Mouse (Mus musculus): ENCODE measurements around the gene Abcc2.
A peak's percentile ranks its signal among the peaks of the same experiment; 100 is the strongest.

Abcc2 gene

DNA sequence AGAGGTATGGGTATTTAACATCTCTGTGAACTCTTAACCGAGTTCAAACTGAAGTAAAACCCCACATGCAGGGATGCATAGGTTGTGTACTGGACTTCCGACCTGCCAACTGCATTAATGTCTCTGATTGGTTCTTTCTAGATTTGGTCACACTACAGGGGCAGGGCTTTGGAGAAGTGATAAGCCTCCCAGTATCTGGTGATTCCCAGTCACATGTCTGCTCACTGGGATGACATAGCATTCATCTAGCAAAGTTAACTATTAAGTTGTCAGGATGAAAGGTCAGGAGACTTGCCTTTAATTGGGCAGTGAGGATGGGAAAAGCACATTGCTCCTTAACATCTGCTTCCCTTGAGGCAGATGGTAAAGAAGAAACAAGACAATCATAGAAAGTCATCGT is at the start of gene Abcc2:
Gene Abcc2, plus strand, starts transcription at position 213 of the 400 bp plus-strand sequence.
- no peak for DNase-seq

DNA sequence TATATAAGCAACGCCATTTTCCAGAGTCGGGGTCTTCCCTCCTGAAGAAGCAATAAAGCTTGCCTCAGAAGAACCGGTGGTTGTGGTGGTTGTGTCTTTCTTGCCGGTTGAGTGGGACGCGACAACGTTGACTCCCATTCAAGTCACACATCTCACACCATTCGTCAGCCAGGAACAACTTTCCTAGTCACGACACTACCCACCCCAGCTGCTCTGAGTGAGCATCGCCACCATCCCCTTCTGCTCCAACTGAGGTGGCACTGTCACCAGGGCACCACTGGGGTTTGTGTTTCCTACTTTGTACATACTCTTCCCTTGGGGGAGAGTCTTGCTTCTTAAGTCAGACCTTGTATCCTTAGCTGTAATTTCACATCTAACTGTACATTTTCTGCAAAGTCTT is 43.6 kb upstream of the Abcc2 start:
- DNase-seq, result no peak

DNA sequence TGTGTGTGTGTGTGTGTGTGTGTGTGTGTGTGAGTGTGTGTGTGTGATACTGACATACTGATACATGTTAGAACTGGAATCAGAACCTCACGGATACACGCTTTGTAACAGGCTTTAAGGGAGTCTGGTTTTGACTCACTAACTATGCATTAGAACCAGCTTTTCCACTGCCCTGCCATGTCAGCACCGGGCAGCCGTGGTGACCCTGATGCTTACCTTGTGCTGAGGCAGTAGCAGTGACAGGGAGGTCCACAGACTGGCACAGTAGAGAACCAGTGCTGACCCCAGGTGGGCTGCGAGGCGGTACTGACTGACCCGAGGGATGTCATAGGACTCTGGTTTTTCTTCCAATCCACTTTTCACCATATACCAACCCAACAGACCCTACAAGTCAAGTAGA is 38.6 kb upstream of the Abcc2 start:
- no peak for DNase-seq

GRCm38 (mm10) chr19:43745740-43746139 is 36.3 kb upstream of the Abcc2 start:
- DNase-seq, result no peak

DNA sequence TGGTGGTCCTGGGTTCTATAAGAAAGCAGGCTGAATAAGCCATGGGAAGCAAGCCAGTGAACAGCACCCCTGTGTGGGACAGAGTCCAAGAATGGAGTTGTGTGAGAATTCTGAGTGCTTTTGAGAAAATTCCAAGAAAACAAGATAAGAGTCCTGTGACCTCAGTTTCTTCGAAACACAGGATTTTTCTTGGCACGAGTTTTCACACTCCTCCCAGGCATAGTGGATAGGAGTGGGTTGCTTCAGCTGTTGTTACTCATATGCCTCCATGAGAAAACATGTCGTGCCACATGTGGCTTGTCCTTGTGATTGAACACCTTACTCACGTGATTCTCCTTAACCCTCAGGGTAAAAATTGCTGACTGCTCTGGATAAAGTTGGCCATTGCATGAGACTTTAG is 34.1 kb upstream of the Abcc2 start:
- DNase-seq, result no peak

DNA sequence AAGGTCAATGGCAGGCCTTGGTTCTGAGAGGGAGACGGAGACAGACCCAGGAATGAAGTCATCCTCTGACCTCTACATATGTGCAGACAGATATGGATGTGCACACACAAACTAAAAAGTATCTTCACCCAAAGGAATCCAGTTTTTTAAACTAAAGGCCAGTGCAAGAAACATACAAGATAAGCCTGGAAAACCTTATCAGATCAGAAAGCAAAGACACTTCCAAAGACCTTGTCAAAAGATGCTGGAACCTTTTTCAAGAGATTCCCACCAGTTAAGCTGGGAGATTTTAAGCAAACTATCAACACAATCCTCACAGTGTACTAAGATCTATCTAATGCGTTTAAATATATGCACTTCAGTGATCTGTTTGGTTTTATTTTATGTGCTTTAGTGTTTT is 32.0 kb upstream of the Abcc2 start:
- no peak for DNase-seq

DNA sequence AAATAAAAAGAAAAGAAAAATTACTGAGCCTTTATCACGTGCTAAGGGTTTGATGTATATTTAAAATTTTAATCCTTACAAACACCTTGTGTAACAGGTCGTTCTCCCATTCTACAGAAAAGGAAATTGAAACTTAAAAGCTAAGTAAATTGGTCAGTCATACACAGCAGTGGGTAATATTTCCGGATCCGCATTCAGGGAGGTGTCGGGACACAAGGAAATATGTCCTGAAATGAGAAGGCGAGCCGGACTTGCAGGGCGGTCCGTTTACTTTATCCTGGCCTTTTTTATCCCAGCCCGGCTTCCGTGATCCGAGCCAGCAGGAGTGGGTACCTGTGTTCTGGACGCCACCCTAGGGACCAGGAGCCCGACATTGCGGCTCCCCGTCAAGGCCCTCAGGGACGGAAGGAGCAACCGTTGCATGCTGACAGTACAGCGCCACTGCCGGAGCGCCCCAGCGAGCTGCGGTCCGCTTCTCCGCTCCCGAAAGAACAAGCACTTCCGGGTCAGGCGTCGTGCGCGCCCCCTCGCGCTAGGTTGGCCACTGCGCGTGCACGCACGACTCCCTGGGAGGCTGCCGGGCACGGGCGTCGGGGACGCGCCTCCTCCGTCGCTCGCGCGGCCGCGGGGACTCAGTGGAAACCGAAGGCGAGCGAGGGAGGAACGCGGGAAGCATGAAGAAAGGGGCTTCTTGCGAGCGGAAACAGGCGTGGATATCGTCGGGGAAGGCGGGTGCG is 29.3 kb upstream of the Abcc2 start, which contains the start of the genes Cutc and Cox15:
Gene Cutc, plus strand, starts transcription at position 508 of the 737 bp plus-strand sequence.
Gene Cox15, minus strand, starts transcription at position 512 of the 737 bp plus-strand sequence.
- peak; percentile 98 to 99 for DNase-seq

GRCm38 (mm10) chr19:43753226-43753835 is 28.7 kb upstream of the Abcc2 start:
- peak; percentile 92 to 95 for DNase-seq

DNA sequence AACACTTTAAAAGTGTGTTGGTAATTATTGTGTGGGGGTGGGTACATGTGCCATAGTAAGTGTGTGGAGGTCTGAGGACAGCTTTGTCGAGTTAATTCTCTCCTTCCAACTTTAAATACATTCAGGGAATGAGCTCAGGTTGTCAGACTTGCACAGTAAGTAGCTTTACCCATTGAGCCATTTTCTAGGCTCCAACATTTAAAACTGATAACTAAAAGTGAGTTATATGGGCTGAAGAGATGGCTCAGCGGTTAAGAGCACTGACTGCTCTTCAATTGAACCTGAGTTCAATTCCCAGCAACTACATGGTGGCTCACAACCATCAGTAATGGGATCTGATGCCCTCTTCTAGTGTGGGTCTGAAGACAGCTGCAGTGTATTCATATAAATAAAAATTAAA is 27.8 kb upstream of the Abcc2 start:
- no peak for DNase-seq

DNA sequence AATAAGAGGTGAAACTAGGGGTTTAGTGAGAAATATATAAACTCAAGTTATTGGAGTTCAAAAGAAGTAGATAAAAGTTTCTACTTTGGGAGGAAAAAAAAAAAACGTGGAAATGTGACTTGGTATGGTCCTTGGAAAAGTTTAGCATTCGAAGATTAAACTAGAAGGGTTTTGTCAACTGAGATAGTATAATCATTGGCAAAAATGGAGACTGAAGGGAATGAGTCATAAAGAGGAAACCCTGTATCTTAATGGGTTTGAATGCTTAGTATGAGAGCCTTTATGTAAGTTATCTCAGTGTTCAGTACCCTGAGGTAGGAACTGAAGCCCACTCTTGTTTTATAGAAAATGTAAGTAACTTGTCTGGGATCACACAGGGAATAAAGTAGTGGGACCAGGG is 27.1 kb upstream of the Abcc2 start:
- no peak for DNase-seq

DNA sequence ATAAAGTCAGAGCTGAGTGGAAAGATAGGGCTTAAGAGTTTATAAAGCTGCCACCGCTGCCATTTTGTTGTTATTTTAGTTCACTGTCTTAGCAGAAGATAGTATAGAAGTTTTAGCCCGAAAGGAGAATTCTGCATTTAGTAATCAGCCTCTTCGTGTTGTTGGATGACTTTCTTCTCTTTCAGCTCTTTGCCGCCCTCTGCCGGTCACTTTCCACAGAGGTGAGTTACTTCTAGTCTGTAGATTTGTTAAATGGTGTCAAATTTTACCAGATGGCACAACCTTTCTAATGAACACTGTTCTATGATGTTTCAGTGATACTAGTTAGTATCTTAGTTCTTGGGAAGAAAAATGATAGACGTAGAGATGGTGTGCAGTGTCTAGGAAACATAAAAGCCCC is 21.5 kb upstream of the Abcc2 start:
- DNase-seq, result peak; percentile 89 to 90

DNA sequence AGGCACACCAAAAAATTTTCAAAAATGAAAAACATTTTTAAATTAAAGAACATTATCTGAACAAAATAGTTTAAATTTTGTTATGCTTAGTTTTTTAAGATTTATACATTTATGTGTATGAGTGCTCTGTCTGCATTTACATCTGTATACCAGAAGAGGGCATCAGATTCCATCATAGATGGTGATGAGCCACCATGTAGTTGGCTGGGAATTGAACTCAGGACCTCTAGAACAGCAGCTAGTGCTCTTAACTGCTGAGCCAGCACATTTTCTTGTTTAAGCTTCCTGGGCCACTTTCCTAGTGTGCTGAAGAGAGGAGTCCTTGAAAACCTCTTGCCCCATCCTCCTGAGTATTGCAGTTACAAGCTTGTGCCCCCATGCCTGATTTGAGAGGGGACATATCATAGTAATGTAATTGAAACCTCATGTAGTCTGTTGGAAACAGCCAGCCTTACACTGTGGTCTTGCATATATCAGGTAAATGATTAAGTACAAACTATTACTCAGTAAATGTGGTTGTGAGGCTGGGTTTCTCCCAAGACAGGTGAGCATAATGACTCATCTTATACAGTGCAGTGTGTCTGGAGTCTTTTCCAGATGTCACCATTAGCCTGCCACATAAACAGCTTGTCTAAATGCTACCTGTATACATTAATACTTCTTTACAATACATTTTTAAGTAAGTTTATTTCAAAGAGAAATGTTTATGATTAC is 20.3 kb upstream of the Abcc2 start:
- DNase-seq, result no peak

DNA sequence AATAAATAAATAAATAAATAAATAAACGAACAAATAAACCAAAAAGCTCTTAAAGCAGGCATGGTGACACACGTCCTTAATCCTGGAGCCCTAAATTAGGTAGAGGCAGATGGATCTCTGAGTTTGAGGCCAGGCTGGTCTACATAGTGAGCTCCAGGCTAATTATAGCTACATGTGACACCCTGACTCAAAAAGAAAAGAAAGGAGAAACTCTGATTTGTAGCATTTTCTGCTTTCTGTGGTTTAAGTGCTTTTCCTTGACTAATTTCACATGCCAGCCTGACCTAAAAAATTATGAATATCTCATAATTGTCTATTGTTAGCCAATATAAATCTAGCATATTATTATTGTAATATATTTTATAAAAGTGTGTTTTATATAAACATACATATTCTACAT is 19.6 kb upstream of the Abcc2 start:
- no peak for DNase-seq

DNA sequence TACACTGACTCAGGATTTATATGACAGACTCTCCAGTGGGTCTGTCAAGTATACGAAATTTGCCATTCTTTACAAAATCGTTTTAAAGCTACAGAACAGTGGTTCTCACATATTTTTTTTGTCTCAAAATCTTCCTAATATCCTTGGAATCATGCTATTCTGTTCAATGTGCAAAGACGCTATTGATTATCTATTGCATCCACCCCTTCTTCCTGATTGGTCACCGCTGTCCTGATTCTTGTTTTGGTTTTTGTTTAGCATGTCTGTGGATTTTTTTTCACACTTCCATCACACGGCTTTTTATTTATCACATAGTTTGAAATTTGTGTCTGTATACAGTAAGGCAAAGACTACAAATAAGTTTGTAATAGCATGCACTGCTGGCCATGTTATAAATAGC is 15.5 kb upstream of the Abcc2 start:
- no peak for DNase-seq

DNA sequence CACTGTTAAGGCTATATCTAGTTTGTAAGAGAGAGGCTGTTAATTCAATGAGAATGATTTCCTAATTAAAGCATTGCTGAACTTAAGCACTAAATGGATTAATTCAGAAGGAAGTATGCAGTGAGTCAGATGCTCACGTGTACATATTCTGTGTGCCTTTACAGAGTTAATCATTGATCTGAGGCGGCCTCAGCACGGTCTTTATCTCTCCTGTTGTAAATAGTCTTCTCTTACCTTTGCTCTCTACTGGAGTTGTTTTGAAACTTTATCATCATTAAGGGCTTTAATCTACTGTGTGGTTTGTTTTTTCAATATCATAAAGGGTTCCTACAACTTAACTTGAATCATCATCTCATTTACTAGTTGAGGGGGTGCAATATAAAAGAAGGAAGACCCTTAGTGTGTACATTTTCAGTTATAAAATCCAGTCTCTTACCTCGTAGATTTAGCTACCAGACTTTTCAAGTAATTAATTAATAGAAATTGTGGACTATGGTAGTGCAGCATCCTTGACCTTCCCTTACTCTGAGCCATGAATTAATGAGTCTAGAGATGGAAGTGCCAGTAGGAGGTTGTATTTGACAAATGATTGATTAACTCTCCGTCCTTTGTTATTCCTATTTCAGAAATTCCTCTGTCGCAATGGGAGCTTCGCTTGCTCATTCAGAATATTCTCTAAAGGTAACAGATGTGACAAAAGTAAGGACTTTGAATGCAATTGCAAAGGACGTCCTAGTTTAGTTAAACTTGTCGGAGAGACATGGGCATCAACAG is 14.3 kb upstream of the Abcc2 start:
- no peak for DNase-seq

GRCm38 (mm10) chr19:43769366-43769960 is 12.5 kb upstream of the Abcc2 start:
- DNase-seq, result no peak

GRCm38 (mm10) chr19:43770584-43770983 is 11.4 kb upstream of the Abcc2 start:
- no peak for DNase-seq

DNA sequence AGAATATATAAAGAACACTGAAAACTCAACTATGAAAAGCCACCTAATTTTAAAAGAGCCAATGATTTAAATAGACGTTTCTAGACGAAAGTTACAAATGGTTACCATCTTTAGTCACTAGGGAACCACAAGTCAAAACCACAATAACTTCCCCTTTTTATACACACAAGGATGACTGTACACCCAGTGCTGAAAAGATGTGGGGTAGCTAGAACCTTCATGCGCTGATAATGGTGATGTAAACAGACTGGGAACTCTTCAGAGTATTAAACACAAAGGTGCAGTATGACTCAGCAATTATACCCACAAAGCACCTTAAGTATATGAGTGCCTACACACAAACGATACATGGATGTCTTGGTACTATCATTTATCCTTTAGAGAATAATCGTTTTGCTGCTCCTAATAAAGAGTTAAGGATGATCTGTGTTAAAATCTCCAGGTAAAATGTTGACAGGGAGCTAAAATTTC is 10.5 kb upstream of the Abcc2 start:
- DNase-seq, result no peak

DNA sequence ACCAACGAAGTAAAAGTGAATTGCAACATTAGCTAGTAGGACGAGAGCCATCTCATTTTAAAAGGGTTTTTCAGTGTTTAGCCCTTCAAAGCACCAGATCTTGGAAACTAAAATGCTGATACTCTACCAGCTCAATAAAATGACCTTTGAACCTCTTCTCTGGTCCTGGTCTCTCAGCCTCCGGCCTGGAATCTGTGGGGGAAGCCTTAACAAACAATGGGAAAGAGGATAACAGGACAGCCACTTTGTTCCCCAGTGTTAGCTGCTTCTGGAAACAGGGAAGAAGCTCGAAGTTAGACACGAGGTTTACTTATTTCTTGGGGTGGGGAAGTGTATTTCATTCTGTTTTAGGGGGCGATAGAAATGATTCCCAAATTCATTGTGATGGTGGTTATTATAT is 9.7 kb upstream of the Abcc2 start:
- no peak for DNase-seq

GRCm38 (mm10) chr19:43775433-43775832 is 6.6 kb upstream of the Abcc2 start:
- DNase-seq, result no peak

GRCm38 (mm10) chr19:43776561-43776960 is 5.4 kb upstream of the Abcc2 start:
- DNase-seq, result no peak

DNA sequence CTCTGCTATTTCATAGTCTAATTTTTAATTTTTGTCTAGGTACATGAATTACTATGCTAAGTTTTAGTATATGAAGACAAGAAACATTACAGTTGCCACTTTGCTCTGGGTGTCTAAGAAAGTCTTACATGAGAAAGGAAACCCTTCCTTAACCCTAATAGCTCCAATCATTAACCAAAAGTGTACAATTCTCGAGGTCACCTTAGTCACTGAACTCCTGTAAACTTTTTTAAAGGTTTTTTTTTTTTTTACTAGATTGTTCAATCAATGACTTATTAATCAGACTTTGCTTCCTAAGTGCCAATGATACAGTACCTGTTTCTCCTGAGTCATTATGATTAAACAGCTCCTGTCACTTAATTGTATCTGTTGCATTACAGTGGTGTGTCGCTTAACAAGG is 4.7 kb upstream of the Abcc2 start:
- DNase-seq, result no peak

DNA sequence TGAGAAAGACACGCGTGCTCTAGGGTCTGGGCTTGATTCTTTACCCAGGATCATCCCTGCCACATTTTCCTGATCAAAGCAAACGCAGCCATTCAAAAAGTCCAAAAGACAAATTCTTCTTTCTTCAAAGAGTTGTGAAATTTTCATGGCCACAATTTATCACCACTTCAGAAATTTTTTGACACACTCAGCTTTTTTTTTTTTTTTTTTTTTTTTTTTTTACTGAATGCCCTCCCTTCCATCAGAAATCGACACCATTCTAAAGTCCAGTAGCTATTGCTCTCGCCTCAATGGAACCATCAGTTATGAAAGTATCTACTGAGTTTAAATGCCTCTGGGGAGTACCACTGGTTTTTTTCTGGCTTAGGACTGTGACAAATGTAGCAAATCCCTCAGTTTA is 1.6 kb upstream of the Abcc2 start:
- no peak for DNase-seq

Measured in kidney, postnatal 4 days (tissue).